Mouse (Mus musculus): ENCODE results near the gene Dap3. TPM values are rescaled to one million over a fixed set of nuclear protein-coding genes. Genes with fewer than 3 reads are reported as not detected.
"Not testable (repeated sequence)": the region's sequence is repeated elsewhere in the genome, so short reads cannot be mapped to it uniquely, and the experiment has no call there.

Gene Dap3
- polyA plus RNA-seq, 1 experiment from 2014 or later: 160 TPM

DNA sequence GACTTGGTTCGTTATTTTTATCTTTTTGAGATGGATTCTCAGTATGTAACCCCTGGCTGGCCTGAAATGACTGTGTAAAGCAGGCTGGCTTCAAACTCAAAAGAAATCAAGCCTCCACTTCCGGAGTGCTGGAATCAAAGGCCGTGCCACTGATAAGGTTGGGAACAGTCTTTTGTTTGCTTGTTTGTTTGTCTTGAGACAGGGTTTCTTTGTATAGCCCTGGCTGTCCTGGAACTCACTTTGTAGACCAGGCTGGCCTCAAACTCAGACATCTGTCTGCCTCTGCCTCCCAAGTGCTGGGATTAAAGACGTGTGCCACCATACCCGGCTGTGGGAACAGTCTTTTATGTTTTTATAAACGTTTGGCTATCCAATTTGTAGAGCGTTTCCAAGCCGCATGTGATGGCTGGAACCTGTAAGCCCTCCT, 36.6 kb downstream of the Dap3 start:
- H3K27me3 ChIP-seq: no peaks in the 10 kb centered on the region
- in situ Hi-C loops (cut with MboI; ENCODE audit: low pct_unique_long_range_greater_than_20kb): no loop called here
- peak; percentile 3 for ATAC-seq
- no peak for TF ChIP-seq CTCF (IDR thresholded peaks at IDR 0.05)
- no peak for DNase-seq (ENCODE audit: low read depth, low spot score)
- ChIA-PET CTCF (interaction anchor here (1.3 kb wide), 1 partner anchor 12 kb away, joined by 3 read pairs; no protein-coding TSS in a partner anchor), POLR2A (interaction anchor here (0.8 to 1.5 kb wide), 2 partner anchors 21 to 35 kb away, joined by 3 read pairs; no protein-coding TSS in a partner anchor)

DNA sequence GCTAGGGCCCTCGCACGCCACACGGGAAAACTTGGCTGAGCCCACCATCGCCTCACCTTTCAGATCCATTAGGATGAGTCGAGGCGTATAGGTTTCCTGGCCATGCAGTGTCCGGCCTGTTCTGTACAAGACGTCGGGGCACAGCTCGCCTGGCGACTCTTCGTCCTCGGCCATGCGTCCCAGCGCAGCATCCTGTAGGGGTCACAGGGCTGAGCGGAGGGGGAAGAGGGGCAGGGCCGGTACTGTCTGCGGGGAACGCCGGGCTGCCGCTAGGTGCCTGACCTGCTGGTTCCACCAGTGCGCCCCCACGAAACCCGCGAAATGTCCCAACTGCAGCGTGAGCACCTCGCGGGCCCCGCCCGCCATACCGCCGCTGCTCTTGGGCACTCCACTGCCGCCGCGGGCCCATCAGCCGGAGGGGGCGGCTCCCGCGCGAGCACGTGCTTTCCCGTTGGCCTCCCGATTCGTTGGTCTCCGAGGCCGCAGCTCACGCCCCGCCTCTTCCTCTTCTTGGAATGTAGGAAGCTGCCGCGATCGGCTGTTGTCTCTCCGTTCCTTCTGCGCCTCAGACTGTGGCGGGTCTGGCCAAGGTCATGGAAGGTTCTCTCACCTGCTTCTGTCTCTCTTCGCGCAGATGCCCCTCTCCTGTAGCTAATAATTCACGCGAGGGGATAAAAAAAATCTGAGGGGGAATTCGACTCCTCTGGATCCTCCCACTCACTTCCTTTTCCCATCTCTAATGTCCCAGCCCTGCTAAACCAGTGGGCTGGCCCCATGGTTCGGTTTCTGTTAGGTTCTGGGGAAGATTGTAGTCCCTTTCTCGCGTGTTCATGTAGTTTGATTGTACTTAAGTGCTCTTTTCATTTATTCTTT, 37.2 kb downstream of the Dap3 start, which contains the start of gene Msto1:
TSS of gene Msto1 (minus strand) at position 489 of the 873 bp plus-strand sequence.
- CTCF ChIA-PET: interaction anchor here (1.3 to 2.9 kb wide), 2 partner anchors 8 to 12 kb away, joined by 3 to 9 read pairs; no protein-coding TSS in a partner anchor
- in situ Hi-C loops (cut with MboI; ENCODE audit: low pct_unique_long_range_greater_than_20kb): no loop called here
- DNase-seq (ENCODE audit: low read depth, low spot score): peak; percentile 54

DNA sequence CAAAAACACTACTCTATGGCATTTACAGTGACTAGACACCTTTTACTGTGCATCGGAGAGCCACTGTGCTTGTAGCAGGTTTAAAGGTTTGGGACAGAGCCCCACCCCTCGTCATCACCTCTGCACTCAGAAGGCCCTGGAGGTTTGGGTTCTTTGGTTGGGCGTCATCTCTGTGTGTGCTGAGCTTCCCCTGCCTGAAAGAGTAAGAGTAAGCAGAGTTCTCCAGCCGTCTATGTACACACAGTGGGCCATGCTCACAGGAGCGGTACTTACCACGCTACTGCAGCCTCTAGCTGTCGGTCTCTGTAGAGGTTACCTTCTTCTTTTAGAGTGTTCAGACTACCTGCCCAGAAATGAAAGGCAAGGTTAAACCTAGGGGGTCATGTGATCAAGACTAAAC, 38.4 kb downstream of the Dap3 start:
- POLR2A ChIA-PET: interaction anchor here (0.6 to 1.3 kb wide), 2 partner anchors 157 to 957 kb away, joined by 3 read pairs; no protein-coding TSS in a partner anchor
- no peak for DNase-seq (ENCODE audit: low read depth, low spot score)
- no peaks in the 10 kb centered on the region for H3K27me3 ChIP-seq
- no peak for TF ChIP-seq CTCF (IDR thresholded peaks at IDR 0.05)
- ATAC-seq: no peak
- in situ Hi-C loops (cut with MboI; ENCODE audit: low pct_unique_long_range_greater_than_20kb): no loop called here
- CTCF ChIA-PET: interaction anchor here (2.9 kb wide), 1 partner anchor 9 kb away, joined by 9 read pairs; no protein-coding TSS in a partner anchor

More for the DNA sequence above, 37.2 kb downstream of the Dap3 start, which contains the start of gene Msto1:
- POLR2A ChIA-PET: interaction anchor here (0.8 to 1.5 kb wide), 2 partner anchors 21 to 36 kb away, joined by 3 read pairs; no protein-coding TSS in a partner anchor
- peak; percentile 94 for ATAC-seq
- TF ChIP-seq CTCF (IDR thresholded peaks at IDR 0.05): no peak
- no peaks in the 10 kb centered on the region for H3K27me3 ChIP-seq

DNA sequence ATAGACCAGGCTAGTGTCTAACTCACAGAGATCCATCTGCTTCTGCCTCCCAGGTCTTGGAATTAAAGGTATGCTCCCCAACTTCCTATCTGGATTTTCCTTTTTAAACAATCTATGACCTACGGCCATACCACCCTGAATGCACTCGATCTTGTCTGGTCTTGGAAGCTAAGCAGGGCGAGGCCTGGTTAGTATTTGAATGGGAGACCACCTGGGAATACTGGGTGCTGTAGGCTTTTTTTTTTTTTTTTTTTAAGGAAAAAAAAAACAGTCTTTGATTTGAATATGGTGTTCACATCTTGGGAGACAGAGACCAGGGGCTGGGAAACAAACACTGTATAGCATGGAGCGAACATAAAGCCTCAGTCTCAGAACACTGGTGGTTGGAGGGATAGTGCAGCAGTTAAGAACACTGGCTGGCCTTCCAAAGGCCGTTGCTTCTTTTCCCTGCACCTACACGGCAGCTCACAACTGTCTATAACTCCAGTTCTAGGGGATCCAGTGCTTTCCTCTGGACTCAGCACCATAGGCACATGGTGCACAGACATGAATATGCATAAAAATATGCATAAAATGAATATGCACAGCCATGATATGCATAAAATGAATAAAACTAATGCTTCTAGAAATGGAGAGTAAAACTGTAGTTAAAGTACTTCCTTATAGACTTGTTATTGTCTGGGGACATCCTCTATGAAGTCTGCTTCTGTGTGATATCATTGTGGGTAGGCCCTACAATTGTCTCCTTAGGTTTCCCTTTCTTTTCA, 44.4 kb downstream of the Dap3 start:
- TF ChIP-seq CTCF (IDR thresholded peaks at IDR 0.05): no peak
- in situ Hi-C loops (cut with MboI; ENCODE audit: low pct_unique_long_range_greater_than_20kb): no loop called here
- DNase-seq (ENCODE audit: low read depth, low spot score): no peak
- POLR2A ChIA-PET: no interaction called here
- no peaks in the 10 kb centered on the region for H3K27me3 ChIP-seq
- CTCF ChIA-PET: interaction anchor here (1.0 to 1.4 kb wide), 2 partner anchors 17 to 230 kb away, joined by 3 read pairs; no protein-coding TSS in a partner anchor
- ATAC-seq: no peak

DNA sequence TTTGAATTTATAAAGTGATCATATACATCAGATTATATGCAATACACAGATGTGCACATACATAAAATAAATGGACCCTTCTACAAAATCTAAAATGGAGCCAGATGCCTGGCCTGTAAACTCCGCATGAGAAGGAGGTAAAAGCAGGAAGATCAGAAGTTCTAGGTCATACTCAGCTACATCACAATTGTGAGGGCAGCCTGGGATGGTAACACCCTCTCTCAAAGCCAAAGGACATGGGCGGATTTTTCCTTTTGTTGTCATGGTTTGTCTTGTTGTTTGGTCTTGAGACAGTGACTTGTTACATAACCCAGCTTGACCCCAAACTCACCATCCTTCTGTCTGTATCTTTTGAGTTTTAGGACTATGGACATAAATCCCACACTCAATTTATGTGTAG, 45.2 kb downstream of the Dap3 start:
- no peak for ATAC-seq
- TF ChIP-seq CTCF (IDR thresholded peaks at IDR 0.05): no peak
- DNase-seq (ENCODE audit: low read depth, low spot score): no peak
- H3K27me3 ChIP-seq: no peaks in the 10 kb centered on the region
- ChIA-PET POLR2A (no interaction called here), CTCF (interaction anchor here (1.0 to 1.4 kb wide), 2 partner anchors 18 to 229 kb away, joined by 3 read pairs; no protein-coding TSS in a partner anchor)
- in situ Hi-C loops (cut with MboI; ENCODE audit: low pct_unique_long_range_greater_than_20kb): no loop called here

DNA sequence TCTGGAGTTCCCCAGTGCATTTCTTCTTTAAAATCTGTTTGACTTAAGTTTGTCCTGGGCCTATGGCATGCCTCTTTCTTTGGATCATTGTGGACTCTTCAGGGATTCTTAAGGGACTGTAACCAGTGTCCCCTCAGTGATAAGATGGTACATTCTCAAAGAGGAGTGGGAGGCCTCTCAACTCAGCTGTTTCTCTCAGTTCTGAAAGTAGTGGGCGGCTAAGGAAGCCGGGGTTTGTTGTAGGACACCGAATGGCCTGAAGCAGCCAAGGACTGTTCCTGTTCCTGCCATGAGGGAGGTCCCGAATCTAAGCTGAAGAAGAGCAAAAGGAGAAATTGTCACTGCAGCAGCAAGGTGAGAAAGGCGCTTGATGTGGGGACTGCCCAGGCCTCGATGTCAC, 45.8 kb downstream of the Dap3 start:
- in situ Hi-C loops (cut with MboI; ENCODE audit: low pct_unique_long_range_greater_than_20kb): no loop called here
- no peak for ATAC-seq

DNA sequence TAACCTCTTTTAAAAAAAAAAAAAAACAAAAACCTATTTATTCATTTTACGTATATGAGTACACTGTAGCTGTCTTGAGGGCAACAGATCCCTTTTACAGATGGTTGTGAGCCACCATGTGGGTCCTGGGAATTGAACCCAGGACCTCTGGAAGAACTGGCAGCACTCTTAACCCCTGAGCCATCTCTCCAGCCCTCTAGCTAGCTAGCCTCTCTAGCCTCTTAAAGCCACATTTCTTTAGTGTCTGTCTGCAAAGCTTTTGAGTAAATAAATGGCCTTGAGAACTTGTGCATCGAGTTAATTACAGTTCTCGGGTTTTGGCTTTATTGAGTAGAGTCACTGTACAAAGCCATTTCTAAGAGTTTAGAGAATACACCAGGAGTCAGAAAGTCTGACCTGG, 46.2 kb downstream of the Dap3 start:
- H3K27me3 ChIP-seq: no peaks in the 10 kb centered on the region
- no peak for DNase-seq (ENCODE audit: low read depth, low spot score)
- CTCF ChIA-PET: interaction anchor here (1.0 kb wide), 1 partner anchor 17 kb away, joined by 3 read pairs; no protein-coding TSS in a partner anchor
- in situ Hi-C loops (cut with MboI; ENCODE audit: low pct_unique_long_range_greater_than_20kb): no loop called here
- ATAC-seq: no peak
- POLR2A ChIA-PET: no interaction called here
- TF ChIP-seq CTCF (IDR thresholded peaks at IDR 0.05): no peak

More for the DNA sequence above, 45.8 kb downstream of the Dap3 start:
- TF ChIP-seq CTCF (IDR thresholded peaks at IDR 0.05): no peak
- POLR2A ChIA-PET: no interaction called here
- DNase-seq (ENCODE audit: low read depth, low spot score): no peak
- CTCF ChIA-PET: interaction anchor here (1.0 kb wide), 2 partner anchors 17 to 19 kb away, joined by 3 read pairs; no protein-coding TSS in a partner anchor
- H3K27me3 ChIP-seq: no peaks in the 10 kb centered on the region

DNA sequence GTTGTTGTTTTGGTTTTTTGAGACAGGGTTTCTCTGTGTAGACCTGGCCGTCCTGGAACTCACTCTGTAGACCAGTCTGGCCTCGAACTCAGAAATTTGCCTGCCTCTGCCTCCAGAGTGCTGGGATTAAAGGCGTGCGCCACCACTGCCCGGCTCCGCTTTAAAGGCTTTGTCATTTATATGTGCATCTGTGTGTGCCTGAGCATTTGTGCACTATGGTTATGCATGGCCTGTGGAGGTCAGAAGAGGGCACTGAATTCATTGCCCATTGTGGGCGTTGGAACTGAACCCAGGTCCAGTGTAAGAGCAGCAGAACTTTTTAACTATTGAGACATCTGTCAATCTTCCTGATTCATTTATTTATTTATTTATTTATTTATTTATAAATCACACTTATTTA, 58.0 kb downstream of the Dap3 start:
- DNase-seq (ENCODE audit: low read depth, low spot score); ATAC-seq; POLR2A ChIA-PET; H3K27me3 ChIP-seq; CTCF ChIA-PET; in situ Hi-C loops (cut with MboI; ENCODE audit: low pct_unique_long_range_greater_than_20kb): not testable (repeated sequence)

DNA sequence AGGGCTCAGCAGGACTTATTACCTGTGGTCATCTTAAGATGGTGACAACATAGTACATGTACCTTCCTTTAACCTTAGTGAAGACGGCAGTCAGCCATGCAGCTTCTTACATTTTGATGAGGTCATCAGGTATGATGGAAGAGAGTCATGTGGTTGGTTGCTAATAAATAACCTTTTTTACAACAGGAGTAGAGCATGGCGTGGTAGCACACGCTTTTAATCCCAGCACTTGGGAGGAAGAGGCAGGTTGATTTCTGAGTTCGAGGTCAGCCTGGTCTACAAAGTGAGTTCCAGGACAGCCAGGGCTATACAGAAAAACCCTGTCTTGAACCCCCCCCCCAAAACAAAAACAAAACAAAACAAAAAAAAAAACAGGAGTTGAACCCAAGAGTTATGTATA, 68.4 kb downstream of the Dap3 start:
- CTCF ChIA-PET; H3K27me3 ChIP-seq; ATAC-seq; in situ Hi-C loops (cut with MboI; ENCODE audit: low pct_unique_long_range_greater_than_20kb); DNase-seq (ENCODE audit: low read depth, low spot score); POLR2A ChIA-PET: not testable (repeated sequence)

Other genes with a start within 250 kb of the Dap3 start
- 82.7 TPM for gene Rit1, start 234.3 kb downstream of the Dap3 start, polyA plus RNA-seq (2021)
- gene Syt11, start 176.0 kb downstream of the Dap3 start, polyA plus RNA-seq (2021): 61.9 TPM
- gene Gon4l, start 116.0 kb downstream of the Dap3 start, polyA plus RNA-seq (2021): 45.0 TPM
- 90.3 TPM for gene Msto1, start 37.2 kb downstream of the Dap3 start, polyA plus RNA-seq (2021)
- 38.4 TPM for gene Ash1l, start 559 bp downstream of the Dap3 start, polyA plus RNA-seq (2021)
- gene Rusc1, start 142.1 kb upstream of the Dap3 start, polyA plus RNA-seq (2021): 55.6 TPM
- 0.19 TPM for gene Gm43738, start 149.9 kb upstream of the Dap3 start, polyA plus RNA-seq (2021)
- 191 TPM for gene Fdps, start 150.8 kb upstream of the Dap3 start, polyA plus RNA-seq (2021)
- gene Pklr, start 185.0 kb upstream of the Dap3 start, polyA plus RNA-seq (2021): 22.0 TPM
- gene Hcn3, start 209.0 kb upstream of the Dap3 start, polyA plus RNA-seq (2021): 6.2 TPM
- 74.8 TPM for gene Clk2, start 213.6 kb upstream of the Dap3 start, polyA plus RNA-seq (2021)
- 175 TPM for gene Scamp3, start 226.3 kb upstream of the Dap3 start, polyA plus RNA-seq (2021)
- 37.6 TPM for gene Fam189b, start 232.0 kb upstream of the Dap3 start, polyA plus RNA-seq (2021)

All from Patski (cell line).